Mouse (Mus musculus): ENCODE measurements around the gene Smndc1. TPM values are rescaled to one million over a fixed set of nuclear protein-coding genes. Genes with fewer than 3 reads are reported as not detected.
A peak's percentile ranks its signal among the peaks of the same experiment; 100 is the strongest.

Smndc1 gene
- polyA plus RNA-seq, 1 experiment from 2014 or later: 28.8 TPM

DNA sequence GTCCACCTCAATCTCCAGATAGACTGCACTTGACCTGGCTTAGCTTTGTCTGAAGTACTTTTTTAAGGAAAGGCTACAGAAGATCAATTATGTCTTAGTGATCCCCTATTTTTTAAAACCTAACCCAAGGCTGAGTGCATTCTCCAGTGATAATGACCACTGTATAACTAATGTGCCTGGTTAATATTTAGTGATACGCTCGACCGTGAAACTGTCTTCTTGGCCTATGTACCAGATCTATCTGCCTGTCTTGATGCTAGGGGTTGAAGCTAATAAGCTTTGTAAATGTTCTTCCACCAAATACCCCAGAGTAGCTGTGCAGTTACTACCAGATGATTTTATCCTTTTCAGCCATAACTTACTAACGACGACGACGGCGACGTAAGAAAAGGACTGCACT is 14.6 kb downstream of the Smndc1 start:
- 94% methylated on average over 9 of the region's 9 CpGs for WGBS

GRCm38 (mm10) chr19:53375299-53375698 is 15.1 kb downstream of the Smndc1 start:
- H3K36me3 ChIP-seq: peaks cover 64% of the 10 kb centered on the region
- 94% methylated on average over 6 of the region's 6 CpGs for WGBS
- no peak overlapping the region for H3K4me2 ChIP-seq
- 0 out of 2 replicates have a peak, but pooled peaks cover 4% of the 10 kb centered on the region for H3K4me1 ChIP-seq (replicated peaks)
- ATAC-seq (replicated peaks; ENCODE audit: insufficient number of reproducible peaks, insufficient read depth, low FRiP score, low read depth): no peak
- H3K27me3 ChIP-seq: no peaks in the 10 kb centered on the region
- no peak overlapping the region for H3K9ac ChIP-seq
- no peak overlapping the region for H3K27ac ChIP-seq
- no peaks in the 10 kb centered on the region for H3K9me3 ChIP-seq (replicated peaks)
- no peak overlapping the region for H3K4me3 ChIP-seq

More for the DNA sequence above, 14.6 kb downstream of the Smndc1 start:
- 0 out of 2 replicates have a peak, but pooled peaks cover 2% of the 10 kb centered on the region for H3K4me1 ChIP-seq (replicated peaks)
- H3K9ac ChIP-seq: no peak overlapping the region
- H3K4me3 ChIP-seq: no peak overlapping the region
- H3K27ac ChIP-seq: no peak overlapping the region
- H3K4me2 ChIP-seq: no peak overlapping the region
- H3K36me3 ChIP-seq: peaks cover 68% of the 10 kb centered on the region
- ATAC-seq (replicated peaks; ENCODE audit: insufficient number of reproducible peaks, insufficient read depth, low FRiP score, low read depth): no peak
- no peaks in the 10 kb centered on the region for H3K9me3 ChIP-seq (replicated peaks)
- no peaks in the 10 kb centered on the region for H3K27me3 ChIP-seq

- H3K9me3 ChIP-seq (replicated peaks): no peaks in the 10 kb centered on the region
- H3K4me2 ChIP-seq: no peak overlapping the region
- H3K36me3 ChIP-seq: peaks cover 49% of the 10 kb centered on the region
- no peak overlapping the region for H3K27ac ChIP-seq
- no peak overlapping the region for H3K4me3 ChIP-seq
- no peak overlapping the region for H3K9ac ChIP-seq
- H3K4me1 ChIP-seq (replicated peaks): peaks cover 14% of the 10 kb centered on the region
- ATAC-seq (replicated peaks; ENCODE audit: insufficient number of reproducible peaks, insufficient read depth, low FRiP score, low read depth): no peak
- 84% methylated on average over 2 of the region's 2 CpGs for WGBS
- no peaks in the 10 kb centered on the region for H3K27me3 ChIP-seq
Measured at GRCm38 (mm10) chr19:53373570-53373969, 16.8 kb downstream of the Smndc1 start.

- Histone ChIP-seq H3K36me3 (peaks cover 39% of the 10 kb centered on the region), H3K4me1 (replicated peaks) (peaks cover 17% of the 10 kb centered on the region), H3K4me2 (no peak within 1 kb of the TSS), H3K27ac (peak within 1 kb of the TSS; percentile 9; the same call in 1 of the 2 replicates), H3K9ac (no peak within 1 kb of the TSS), H3K27me3 (no peaks in the 10 kb centered on the region), H3K4me3 (no peak within 1 kb of the TSS), H3K9me3 (replicated peaks) (no peaks in the 10 kb centered on the region)
- 75% methylated on average over 13 of the region's 13 CpGs for WGBS
- no peak for ATAC-seq (replicated peaks; ENCODE audit: insufficient number of reproducible peaks, insufficient read depth, low FRiP score, low read depth)
Measured at GRCm38 (mm10) chr19:53371666-53372065, 18.7 kb downstream of the Smndc1 start, which contains the start of gene Gm10197. Gm10197 (minus strand) TSS chr19:53371766.

DNA sequence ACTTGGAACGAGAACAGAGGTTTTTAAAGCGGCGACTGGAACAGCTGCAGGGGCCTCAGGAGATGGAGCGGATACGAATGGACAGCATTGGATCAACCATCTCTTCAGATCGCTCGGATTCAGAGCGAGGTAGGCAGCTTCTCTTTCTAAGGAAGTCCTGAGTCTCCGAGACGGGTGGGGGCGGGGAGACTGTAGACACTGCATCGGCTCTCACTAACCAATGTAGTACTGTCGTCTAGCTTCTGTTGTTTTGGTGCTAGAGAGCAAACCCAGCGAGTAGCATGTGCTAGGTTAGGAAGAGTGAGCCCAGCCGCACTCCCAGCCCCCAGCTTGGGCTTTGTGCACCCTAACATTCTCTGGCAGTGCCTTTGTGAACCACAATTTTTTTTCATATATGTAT is 20.1 kb downstream of the Smndc1 start:
- no peak overlapping the region for H3K4me3 ChIP-seq
- H3K4me2 ChIP-seq: no peak overlapping the region
- no peak overlapping the region for H3K27ac ChIP-seq
- H3K9ac ChIP-seq: no peak overlapping the region
- H3K9me3 ChIP-seq (replicated peaks): no peaks in the 10 kb centered on the region
- ATAC-seq (replicated peaks; ENCODE audit: insufficient number of reproducible peaks, insufficient read depth, low FRiP score, low read depth): no peak
- H3K36me3 ChIP-seq: peaks cover 33% of the 10 kb centered on the region
- 76% methylated on average over 15 of the region's 15 CpGs for WGBS
- peaks cover 29% of the 10 kb centered on the region for H3K4me1 ChIP-seq (replicated peaks)
- no peaks in the 10 kb centered on the region for H3K27me3 ChIP-seq

GRCm38 (mm10) chr19:53369469-53370043 is 20.8 kb downstream of the Smndc1 start:
- Histone ChIP-seq H3K27ac (no peak overlapping the region), H3K9me3 (replicated peaks) (no peaks in the 10 kb centered on the region), H3K36me3 (peaks cover 27% of the 10 kb centered on the region), H3K4me2 (peak overlapping the region; percentile 4), H3K4me1 (replicated peaks) (peaks cover 35% of the 10 kb centered on the region), H3K27me3 (no peaks in the 10 kb centered on the region), H3K4me3 (no peak overlapping the region), H3K9ac (no peak overlapping the region)
- WGBS: 29% methylated on average over 14 of the region's 14 CpGs
- no peak for ATAC-seq (replicated peaks; ENCODE audit: insufficient number of reproducible peaks, insufficient read depth, low FRiP score, low read depth)

DNA sequence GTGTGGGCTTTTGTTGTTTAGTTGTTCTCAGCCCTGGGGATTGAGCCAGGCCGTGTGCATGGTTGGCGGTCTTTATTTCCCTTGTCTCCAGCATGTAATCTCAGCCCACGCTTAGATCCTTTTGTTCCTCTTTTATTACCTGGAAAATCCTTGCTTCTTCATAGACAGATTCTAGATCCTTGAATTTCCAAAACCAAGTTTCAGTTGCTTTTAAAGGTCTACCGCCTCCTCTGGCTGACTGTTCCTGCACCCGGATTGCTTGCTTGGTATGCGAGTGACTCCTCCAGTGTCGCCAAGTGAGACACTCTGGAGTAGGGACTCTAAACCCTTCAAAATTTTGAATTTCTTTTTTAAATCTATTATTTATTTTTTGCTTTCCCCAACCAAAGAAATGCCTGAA is 23.5 kb downstream of the Smndc1 start:
- WGBS: 87% methylated on average over 7 of the region's 7 CpGs
- Histone ChIP-seq H3K4me2 (no peak overlapping the region), H3K9ac (no peak overlapping the region), H3K4me3 (no peak overlapping the region), H3K36me3 (peaks cover 7% of the 10 kb centered on the region; the same call in 1 of the 2 replicates), H3K27me3 (no peaks in the 10 kb centered on the region), H3K4me1 (replicated peaks) (peaks cover 36% of the 10 kb centered on the region), H3K27ac (no peak overlapping the region), H3K9me3 (replicated peaks) (no peaks in the 10 kb centered on the region)
- ATAC-seq (replicated peaks; ENCODE audit: insufficient number of reproducible peaks, insufficient read depth, low FRiP score, low read depth): no peak

- 69% methylated on average over 11 of the region's 11 CpGs for WGBS
- no peak overlapping the region for H3K27ac ChIP-seq
- no peak overlapping the region for H3K4me2 ChIP-seq
- H3K9ac ChIP-seq: no peak overlapping the region
- ATAC-seq (replicated peaks; ENCODE audit: insufficient number of reproducible peaks, insufficient read depth, low FRiP score, low read depth): no peak
- no peaks in the 10 kb centered on the region for H3K9me3 ChIP-seq (replicated peaks)
- peaks cover 1% of the 10 kb centered on the region; the same call in 1 of the 2 replicates for H3K36me3 ChIP-seq
- H3K4me3 ChIP-seq: no peak overlapping the region
- no peaks in the 10 kb centered on the region for H3K27me3 ChIP-seq
- peaks cover 36% of the 10 kb centered on the region for H3K4me1 ChIP-seq (replicated peaks)
Measured at GRCm38 (mm10) chr19:53366057-53366775, 24.2 kb downstream of the Smndc1 start.

GRCm38 (mm10) chr19:53364963-53365362 is 25.4 kb downstream of the Smndc1 start:
- H3K36me3 ChIP-seq: no peaks in the 10 kb centered on the region
- H3K4me1 ChIP-seq (replicated peaks): peaks cover 37% of the 10 kb centered on the region
- H3K9ac ChIP-seq: peak overlapping the region; percentile 15; the same call in 1 of the 2 replicates
- peak; percentile 81 for ATAC-seq (replicated peaks; ENCODE audit: insufficient number of reproducible peaks, insufficient read depth, low FRiP score, low read depth)
- H3K9me3 ChIP-seq (replicated peaks): no peaks in the 10 kb centered on the region
- H3K27me3 ChIP-seq: no peaks in the 10 kb centered on the region
- peak overlapping the region; percentile 73 for H3K27ac ChIP-seq
- 11% methylated on average over 9 of the region's 9 CpGs for WGBS
- peak overlapping the region; percentile 58 for H3K4me2 ChIP-seq
- peak overlapping the region; percentile 26 for H3K4me3 ChIP-seq

GRCm38 (mm10) chr19:53364551-53364950 is 25.8 kb downstream of the Smndc1 start:
- Histone ChIP-seq H3K27me3 (no peaks in the 10 kb centered on the region), H3K9ac (no peak overlapping the region), H3K4me3 (no peak overlapping the region), H3K4me2 (peak overlapping the region; percentile 58), H3K4me1 (replicated peaks) (peaks cover 40% of the 10 kb centered on the region), H3K27ac (peak overlapping the region; percentile 73), H3K9me3 (replicated peaks) (no peaks in the 10 kb centered on the region), H3K36me3 (no peaks in the 10 kb centered on the region)
- no peak for ATAC-seq (replicated peaks; ENCODE audit: insufficient number of reproducible peaks, insufficient read depth, low FRiP score, low read depth)
- WGBS: 33% methylated on average over 2 of the region's 2 CpGs

- H3K36me3 ChIP-seq: no peaks in the 10 kb centered on the region
- no peak for ATAC-seq (replicated peaks; ENCODE audit: insufficient number of reproducible peaks, insufficient read depth, low FRiP score, low read depth)
- no peak overlapping the region for H3K4me2 ChIP-seq
- no peak overlapping the region for H3K27ac ChIP-seq
- H3K4me3 ChIP-seq: no peak overlapping the region
- 44% methylated on average over 2 of the region's 2 CpGs for WGBS
- H3K9ac ChIP-seq: no peak overlapping the region
- no peaks in the 10 kb centered on the region for H3K9me3 ChIP-seq (replicated peaks)
- H3K27me3 ChIP-seq: no peaks in the 10 kb centered on the region
- H3K4me1 ChIP-seq (replicated peaks): peaks cover 35% of the 10 kb centered on the region
Measured at GRCm38 (mm10) chr19:53362967-53363366, 27.4 kb downstream of the Smndc1 start.

Measured in heart, embryonic 15.5 days (tissue).